Mouse (Mus musculus) CH12.LX (cell line): Measurements from ENCODE around the gene C130074G19Rik.

Experiments used
- CTCF ChIP-seq, 2 experiments: IDR thresholded peaks in 1 of 2; conservative IDR thresholded peaks in 1 of 2; 2 replicates each; pipeline ENCODE4 v1.5.1; 2011 to 2012; ENCODE audit warnings: low read depth in 2 of 2, low read length in 2 of 2, improper control_type of control experiment in 1 of 2, inconsistent platforms in 1 of 2, mild to moderate bottlenecking in 1 of 2, moderate library complexity in 1 of 2
- E2F4 ChIP-seq: IDR thresholded peaks from 2 replicates; pipeline ENCODE4 v1.6.1; 2011; ENCODE audit warnings: low read depth, low read length, improper control_type of control experiment; ENCODE audit not compliant: insufficient replicate concordance
- EP300 ChIP-seq: IDR thresholded peaks from 2 replicates; pipeline ENCODE4 v1.6.1; 2011; ENCODE audit warnings: low read length, improper control_type of control experiment
- GABPA ChIP-seq: IDR thresholded peaks from 2 replicates; pipeline ENCODE4 v1.6.1; 2012; ENCODE audit warnings: low read depth, low read length, improper control_type of control experiment, inconsistent platforms; ENCODE audit not compliant: insufficient replicate concordance
- JUN ChIP-seq: IDR thresholded peaks from 2 replicates; pipeline ENCODE4 v1.6.1; 2011; ENCODE audit warnings: low read depth, mild to moderate bottlenecking, low read length, improper control_type of control experiment, moderate library complexity; ENCODE audit not compliant: insufficient read depth
- MYC ChIP-seq: IDR thresholded peaks from 2 replicates; pipeline ENCODE4 v1.6.1; 2011; ENCODE audit warnings: low read depth, mild to moderate bottlenecking, improper control_type of control experiment, low read length
- NELFE ChIP-seq: IDR thresholded peaks from 2 replicates; pipeline ENCODE4 v1.6.1; 2011; ENCODE audit warnings: low read depth, low read length, improper control_type of control experiment
- NRF1 ChIP-seq: IDR thresholded peaks from 2 replicates; pipeline ENCODE4 v1.6.1; 2014; ENCODE audit warnings: low read depth, mild to moderate bottlenecking, inconsistent platforms, low read length, improper control_type of control experiment, moderate library complexity
- POLR2A ChIP-seq: IDR thresholded peaks from 2 replicates; pipeline ENCODE4 v1.6.1; 2011; ENCODE audit warnings: low read depth, mild to moderate bottlenecking, improper control_type of control experiment, low read length
- SIN3A ChIP-seq: IDR thresholded peaks from 2 replicates; pipeline ENCODE4 v1.6.1; 2012; ENCODE audit warnings: low read length, improper control_type of control experiment, inconsistent platforms
- UBTF ChIP-seq: IDR thresholded peaks from 2 replicates; pipeline ENCODE4 v1.6.1; 2012; ENCODE audit warnings: low read depth, mild to moderate bottlenecking, inconsistent platforms, low read length, improper control_type of control experiment, moderate library complexity

- TF ChIP-seq POLR2A, result no peak
- TF ChIP-seq EP300, result no peak
- no peak for TF ChIP-seq CTCF (conservative IDR thresholded peaks at IDR 0.05 in 1 of 2, IDR thresholded peaks at IDR 0.05 in 1 of 2; ENCODE audit: low read depth in 2 of 2, low read length in 2 of 2)
- no peak for TF ChIP-seq NRF1
- TF ChIP-seq GABPA, result no peak
- no peak for TF ChIP-seq UBTF
- TF ChIP-seq NELFE, result no peak
- no peak for TF ChIP-seq E2F4
- no peak for TF ChIP-seq SIN3A
- no peak for TF ChIP-seq JUN
- no peak for TF ChIP-seq MYC
These were observed 25.5 kb upstream of the C130074G19Rik start for GRCm38 (mm10) chr1:184908558-184908957.
